Mouse (Mus musculus) heart, embryonic 16.5 days (tissue): ENCODE measurements around the gene BC003965. TPM values are rescaled to one million over a fixed set of nuclear protein-coding genes. Genes with fewer than 3 reads are reported as not detected.

Experiments
- polyA plus RNA-seq: library from polyadenylated mRNA; unstranded; fragments of >200 nt; fragmentation: Nextera tagmentation; extraction: Ambion mirVana; gene quantifications from 2 replicates; pipeline ENCODE4 v1.2.1, GENCODE M21; 2015

Gene BC003965
- polyA plus RNA-seq, 1 experiment from 2014 or later: 29.6 TPM

Other genes with a start within 250 kb of the BC003965 start
- 30.1 and 33.0 TPM in 2 replicates for gene Mapk8ip3, start 247.6 kb upstream of the BC003965 start, polyA plus RNA-seq
- 79.3 and 82.5 TPM in 2 replicates for gene Jpt2, start 223.9 kb upstream of the BC003965 start, polyA plus RNA-seq
- 3.9 and 4.2 TPM in 2 replicates for gene Cramp1l, start 168.8 kb upstream of the BC003965 start, polyA plus RNA-seq
- gene Ift140, start 168.5 kb upstream of the BC003965 start, polyA plus RNA-seq: 11.6 TPM in 2 replicates
- gene Tmem204, start 101.0 kb upstream of the BC003965 start, polyA plus RNA-seq: 26.7 and 36.1 TPM in 2 replicates
- 31.3 and 31.7 TPM in 2 replicates for gene Telo2, start 68.6 kb upstream of the BC003965 start, polyA plus RNA-seq
- 0.20 and 0.24 TPM in 2 replicates for gene Ptx4, start 63.8 kb upstream of the BC003965 start, polyA plus RNA-seq
- gene Clcn7, start 51.2 kb upstream of the BC003965 start, polyA plus RNA-seq: 16.1 and 19.2 TPM in 2 replicates
- not detected in 2 replicates for gene Ccdc154, start 22.1 kb upstream of the BC003965 start, polyA plus RNA-seq
- 0.32 and 0.95 TPM in 2 replicates for gene Gm38655, start 9.1 kb upstream of the BC003965 start, polyA plus RNA-seq
- 5.4 and 6.1 TPM in 2 replicates for gene Unkl, start 3.8 kb downstream of the BC003965 start, polyA plus RNA-seq
- 23.8 and 25.7 TPM in 2 replicates for gene Gnptg, start 55.6 kb downstream of the BC003965 start, polyA plus RNA-seq
- 26.9 and 31.0 TPM in 2 replicates for gene Tsr3, start 55.6 kb downstream of the BC003965 start, polyA plus RNA-seq
- gene Baiap3, start 71.8 kb downstream of the BC003965 start, polyA plus RNA-seq: 1.4 and 2.5 TPM in 2 replicates
- gene Ube2i, start 90.1 kb downstream of the BC003965 start, polyA plus RNA-seq: 345 and 358 TPM in 2 replicates
- gene Prss34, start 113.8 kb downstream of the BC003965 start, polyA plus RNA-seq: 0.80 and 0.84 TPM in 2 replicates
- gene Prss28, start 124.1 kb downstream of the BC003965 start, polyA plus RNA-seq: not detected in 2 replicates
- not detected in 2 replicates for gene Prss29, start 134.1 kb downstream of the BC003965 start, polyA plus RNA-seq
- 0.41 and 0.59 TPM in 2 replicates for gene Tpsab1, start 161.0 kb downstream of the BC003965 start, polyA plus RNA-seq
- 11.0 and 11.7 TPM in 2 replicates for gene Tpsb2, start 181.8 kb downstream of the BC003965 start, polyA plus RNA-seq
- gene Tpsg1, start 184.7 kb downstream of the BC003965 start, polyA plus RNA-seq: 0.56 and 0.76 TPM in 2 replicates
- 4.5 and 5.4 TPM in 2 replicates for gene Cacna1h, start 249.2 kb downstream of the BC003965 start, polyA plus RNA-seq